In the genomic region with DNA sequence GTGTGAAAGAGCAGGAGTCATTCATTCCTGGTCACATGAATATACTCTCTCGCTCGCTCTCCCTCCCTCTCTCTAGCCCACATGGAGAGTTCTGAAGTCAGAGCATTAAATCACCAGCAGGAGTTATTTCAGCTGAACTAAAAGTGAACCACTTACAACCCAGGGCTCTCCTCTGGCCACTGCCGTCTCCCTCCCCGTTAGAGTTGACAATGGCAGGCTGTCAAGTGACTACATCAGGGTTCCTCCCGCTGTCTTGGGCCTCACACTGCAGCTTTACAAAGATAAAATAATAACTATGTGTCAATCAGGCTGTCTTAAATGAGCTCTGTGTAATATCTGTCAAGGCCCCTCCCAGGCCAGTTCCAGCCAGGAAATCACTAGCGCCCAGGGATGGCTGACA, we compare ENCODE assay signal across 12 mouse cellular contexts. TPM values are rescaled to one million over a fixed set of nuclear protein-coding genes. Genes with fewer than 3 reads are reported as not detected.
DNase-seq lines count a peak whose midpoint lies in the region; ATAC-seq and TF ChIP-seq lines count a peak whose summit lies in the region.
"Had no signal": no experiment of that assay in that cellular context is flagged by ENCODE, and none has a peak within 500 bp of the region (broad histone marks: within the 10 kb centered on the region; RNA-seq: fewer than 3 reads in every experiment).

No protein-coding gene starts in this region.

- no peaks in the 10 kb centered on the region for H3K9me3 ChIP-seq in kidney, postnatal 0 days (replicated peaks; ENCODE audit: low read length)
- no peaks in the 10 kb centered on the region for H3K9me3 ChIP-seq in heart, embryonic 14.5 days (ENCODE audit: control insufficient read depth, low read length)
- H3K9me3 ChIP-seq in midbrain, embryonic 16.5 days (replicated peaks; ENCODE audit: control insufficient read depth, low read length, poor library complexity, severe bottlenecking), result no peaks in the 10 kb centered on the region
- H3K9me3 ChIP-seq: hindbrain, embryonic 10.5 days had no signal

- no peak for ATAC-seq in kidney, postnatal 0 days (replicated peaks; ENCODE audit: low FRiP score, low read depth)
- ATAC-seq in heart, embryonic 14.5 days (ENCODE audit: insufficient number of reproducible peaks, insufficient read depth, low FRiP score, low read depth), result peak; percentile 87
- peak; percentile 51; the same call in 1 of the 2 replicates for ATAC-seq in midbrain, embryonic 16.5 days

- 37% methylated on average over 6 of the region's 6 CpGs for WGBS in kidney, postnatal 0 days
- WGBS in heart, embryonic 14.5 days, result 8% methylated on average over 6 of the region's 6 CpGs
- WGBS in midbrain, embryonic 16.5 days, result 27% methylated on average over 6 of the region's 6 CpGs

- peak; percentile 84 for DNase-seq in kidney, postnatal 0 days (ENCODE audit: low spot score)
- DNase-seq in kidney, adult 18-20 months, result no peak
- peak; percentile 39 for DNase-seq in gastrocnemius, postnatal 14 days
- no peak for DNase-seq in left cerebral cortex, adult 8-10 months (ENCODE audit: low spot score in 2 of 2)
- no peak for DNase-seq in spleen, postnatal 10 days (ENCODE audit: low spot score in 2 of 2)
- DNase-seq: cerebellum, adult 18-20 months; thymus, postnatal 36 days had no signal

- H3K27me3 ChIP-seq in kidney, postnatal 0 days (ENCODE audit: insufficient read depth, low read length), result no peaks in the 10 kb centered on the region
- no peaks in the 10 kb centered on the region for H3K27me3 ChIP-seq in heart, embryonic 14.5 days (ENCODE audit: control insufficient read depth, insufficient read depth, low read length)
- no peaks in the 10 kb centered on the region for H3K27me3 ChIP-seq in midbrain, embryonic 16.5 days (ENCODE audit: control insufficient read depth, insufficient read depth, low read depth, low read length)

- 0 out of 2 replicates have a peak, but pooled peaks cover 5% of the 10 kb centered on the region for H3K4me1 ChIP-seq in kidney, postnatal 0 days (replicated peaks; ENCODE audit: insufficient read depth, low read length)
- peaks cover 15 to 19% of the 10 kb centered on the region in 2 experiments for H3K4me1 ChIP-seq in heart, embryonic 14.5 days (ENCODE audit: control insufficient read depth in 2 of 2, insufficient read depth in 2 of 2, low read length in 2 of 2)
- no peaks in the 10 kb centered on the region; the same call in 1 of the 2 replicates for H3K4me1 ChIP-seq in midbrain, embryonic 16.5 days (ENCODE audit: control insufficient read depth, insufficient read depth, low read length)

- no peak overlapping the region for H3K4me2 ChIP-seq in kidney, postnatal 0 days (ENCODE audit: low read length)
- peak overlapping the region; percentile 54 for H3K4me2 ChIP-seq in heart, embryonic 14.5 days (ENCODE audit: low read length)
- H3K4me2 ChIP-seq in midbrain, embryonic 16.5 days (ENCODE audit: low read length), result no peak overlapping the region

- intact Hi-C loops in gastrocnemius, postnatal 14 days (cut with DNase I; ENCODE audit: low total_unique reads), result no loop called here

- H3K36me3 ChIP-seq in kidney, postnatal 0 days (ENCODE audit: insufficient read depth, low read length), result no peaks in the 10 kb centered on the region
- no peaks in the 10 kb centered on the region for H3K36me3 ChIP-seq in heart, embryonic 14.5 days (ENCODE audit: control insufficient read depth, insufficient read depth, low read length)
- H3K36me3 ChIP-seq in midbrain, embryonic 16.5 days (ENCODE audit: control insufficient read depth, insufficient read depth, low read length), result no peaks in the 10 kb centered on the region
- H3K36me3 ChIP-seq: hindbrain, embryonic 10.5 days had no signal

- no peak overlapping the region for H3K9ac ChIP-seq in kidney, postnatal 0 days (ENCODE audit: low read depth, low read length)
- peak overlapping the region; percentile 50; the same call in 1 of the 2 replicates for H3K9ac ChIP-seq in heart, embryonic 14.5 days (ENCODE audit: low read length)
- H3K9ac ChIP-seq in midbrain, embryonic 16.5 days (ENCODE audit: low read depth, low read length), result no peak overlapping the region

- no peak overlapping the region for H3K27ac ChIP-seq in kidney, postnatal 0 days
- peak overlapping the region; percentile 83 to 92 for H3K27ac ChIP-seq in heart, embryonic 14.5 days (replicated peaks in 1 of 2; ENCODE audit: control insufficient read depth in 1 of 2, insufficient read depth in 1 of 2, low read depth in 2 of 2, low read length in 2 of 2)
- no peak overlapping the region for H3K27ac ChIP-seq in midbrain, embryonic 16.5 days (ENCODE audit: low read length)
- H3K27ac ChIP-seq: hindbrain, embryonic 10.5 days had no signal

- no peak overlapping the region for H3K4me3 ChIP-seq in kidney, postnatal 0 days (replicated peaks; ENCODE audit: low read depth, low read length)
- H3K4me3 ChIP-seq in heart, embryonic 14.5 days (ENCODE audit: control insufficient read depth in 1 of 2, insufficient read depth in 1 of 2, low read depth in 1 of 2, low read length in 2 of 2), result no peak overlapping the region
- H3K4me3 ChIP-seq in midbrain, embryonic 16.5 days (ENCODE audit: low read depth, low read length), result no peak overlapping the region
- H3K4me3 ChIP-seq: hindbrain, embryonic 10.5 days had no signal

- TF ChIP-seq CTCF in kidney, postnatal 0 days (IDR thresholded peaks at IDR 0.05; ENCODE audit: low read depth), result 0 out of 2 replicates have a peak, but pooled peaks have one; percentile 2

RNA-seq across cellular contexts. Expression of gene Apobec4, which starts 47.4 kb away (rescaled TPM):
- polyA plus RNA-seq in kidney, postnatal 0 days (2015; fragmentation: Nextera tagmentation; extraction: Ambion mirVana), result not detected in 2 replicates
- total RNA-seq in gastrocnemius, postnatal 14 days (2021), result not detected
- polyA plus RNA-seq in heart, embryonic 14.5 days (2014; fragmentation: Nextera tagmentation; extraction: Ambion mirVana), result not detected in 2 replicates
- not detected in 2 replicates for polyA plus RNA-seq in midbrain, embryonic 16.5 days (2015; fragmentation: Nextera tagmentation; extraction: Ambion mirVana)
- not detected for total RNA-seq in left cerebral cortex, adult 8-10 months (2022)
- total RNA-seq: adrenal gland, adult 18-20 months; left cerebral cortex, postnatal 14 days had no signal
- polyA plus RNA-seq: hindbrain, embryonic 10.5 days had no signal

Comparison
In these comparisons a context has a peak if more than half of its experiments do, and no peak if none do; other contexts are left out.
1. DNase-seq: peak in kidney, postnatal 0 days (single experiment) and gastrocnemius, postnatal 14 days (single experiment); none in kidney, adult 18-20 months (single experiment), left cerebral cortex, adult 8-10 months (0 of 2) and spleen, postnatal 10 days (0 of 2).
2. H3K27ac ChIP-seq: peak in heart, embryonic 14.5 days (2 of 2); none in kidney, postnatal 0 days (single experiment) and midbrain, embryonic 16.5 days (single experiment).